Mouse (Mus musculus) colon, adult 2 months (tissue): ENCODE data around the gene Caprin1. TPM values are rescaled to one million over a fixed set of nuclear protein-coding genes. Genes with fewer than 3 reads are reported as not detected.

Source experiments
- polyA plus RNA-seq: library from polyadenylated mRNA; depleted of rRNA; stranded (reverse); fragments of >200 nt; gene quantifications from 2 replicates; pipeline ENCODE4 v1.2.3, GENCODE M21; 2012; rRNA removed

Caprin1 gene
- polyA plus RNA-seq, result 98.1 and 115 TPM in 2 replicates

GRCm38 (mm10) chr2:103797491-103798009, at the start of gene Caprin1:
Gene Caprin1 (minus strand): TSS chr2:103797649.

GRCm38 (mm10) chr2:103760906-103761716, 36.3 kb downstream of the Caprin1 start, which contains the start of gene Nat10:
Gene Nat10 (minus strand): TSS chr2:103761270.

Other genes starting within 250 kb of the Caprin1 start
- gene Abtb2, start 231.3 kb downstream of the Caprin1 start, polyA plus RNA-seq, result 9.0 and 12.4 TPM in 2 replicates
- 25.5 and 32.9 TPM in 2 replicates for gene Nat10, start 36.4 kb downstream of the Caprin1 start, polyA plus RNA-seq
- gene Lmo2, start 160.3 kb upstream of the Caprin1 start, polyA plus RNA-seq, result 11.8 and 12.7 TPM in 2 replicates
- 7.7 and 9.1 TPM in 2 replicates for gene Fbxo3, start 230.1 kb upstream of the Caprin1 start, polyA plus RNA-seq
- not detected in 2 replicates for gene 4931422A03Rik, start 230.7 kb upstream of the Caprin1 start, polyA plus RNA-seq